In genomic region chr3:102169197-102169905, GRCm38 (mm10) we compare ENCODE assay signal across 8 mouse cellular contexts. TPM values are rescaled to one million over a fixed set of nuclear protein-coding genes. Genes with fewer than 3 reads are reported as not detected.
DNase-seq lines count a peak whose midpoint lies in the region; ATAC-seq lines count a peak whose summit lies in the region.

No protein-coding gene starts in this region.

- 0 out of 2 replicates have a peak, but pooled peaks cover 3% of the 10 kb centered on the region for H3K36me3 ChIP-seq in midbrain, embryonic 10.5 days
- no peaks in the 10 kb centered on the region for H3K36me3 ChIP-seq in midbrain, embryonic 11.5 days (ENCODE audit: control insufficient read depth, insufficient read depth, low read length)
- H3K36me3 ChIP-seq in forebrain, embryonic 14.5 days (ENCODE audit: control insufficient read depth, insufficient read depth, low read length) = no peaks in the 10 kb centered on the region
- peaks cover 4% of the 10 kb centered on the region; the same call in 1 of the 2 replicates for H3K36me3 ChIP-seq in heart, embryonic 16.5 days (ENCODE audit: control insufficient read depth, insufficient read depth)

- no peak for DNase-seq in midbrain, embryonic 10.5 days (ENCODE audit: low spot score)
- DNase-seq in midbrain, embryonic 11.5 days (ENCODE audit: low spot score, missing footprints) = no peak
- peak; percentile 97 for DNase-seq in forebrain, embryonic 14.5 days (ENCODE audit: low spot score)
- peak; percentile 95 for DNase-seq in layer of hippocampus, adult 11-12 months (ENCODE audit: low spot score)
- peak; percentile 87 to 92 for DNase-seq in lung, adult 18-20 months
- DNase-seq in right cerebral cortex, postnatal 10 days (ENCODE audit: low spot score in 2 of 2) = peak; percentile 97 to 98
- no peak for DNase-seq in thymus, postnatal 25 days

- H3K4me2 ChIP-seq in midbrain, embryonic 11.5 days = no peak overlapping the region
- H3K4me2 ChIP-seq in forebrain, embryonic 14.5 days (ENCODE audit: low read length) = no peak overlapping the region
- H3K4me2 ChIP-seq in heart, embryonic 16.5 days (ENCODE audit: low read depth, low read length) = no peak overlapping the region; the same call in 1 of the 2 replicates

- peaks cover 24% of the 10 kb centered on the region for H3K27me3 ChIP-seq in midbrain, embryonic 10.5 days (ENCODE audit: low read depth, poor library complexity, severe bottlenecking)
- peaks cover 3% of the 10 kb centered on the region; the same call in 1 of the 2 replicates for H3K27me3 ChIP-seq in midbrain, embryonic 11.5 days (ENCODE audit: control insufficient read depth, insufficient read depth, low read length)
- H3K27me3 ChIP-seq in forebrain, embryonic 14.5 days (replicated peaks; ENCODE audit: control insufficient read depth, insufficient read depth, low read length) = no peaks in the 10 kb centered on the region
- no peaks in the 10 kb centered on the region for H3K27me3 ChIP-seq in heart, embryonic 16.5 days (ENCODE audit: control insufficient read depth, insufficient read depth, low read length)

- H3K4me3 ChIP-seq in midbrain, embryonic 10.5 days = no peak overlapping the region
- no peak overlapping the region for H3K4me3 ChIP-seq in midbrain, embryonic 11.5 days (ENCODE audit: low read depth, low read length)
- H3K4me3 ChIP-seq in forebrain, embryonic 14.5 days (ENCODE audit: low read depth, low read length) = no peak overlapping the region
- no peak overlapping the region for H3K4me3 ChIP-seq in heart, embryonic 16.5 days (ENCODE audit: low read length)

- ATAC-seq in midbrain, embryonic 11.5 days (ENCODE audit: low FRiP score) = no peak
- peak; percentile 94 for ATAC-seq in forebrain, embryonic 14.5 days
- ATAC-seq in heart, embryonic 16.5 days (replicated peaks; ENCODE audit: extremely low read depth, insufficient read depth, low FRiP score) = peak; percentile 93

- H3K9me3 ChIP-seq in midbrain, embryonic 10.5 days (replicated peaks) = no peaks in the 10 kb centered on the region
- no peaks in the 10 kb centered on the region for H3K9me3 ChIP-seq in midbrain, embryonic 11.5 days (ENCODE audit: control insufficient read depth, low read length)
- no peaks in the 10 kb centered on the region for H3K9me3 ChIP-seq in forebrain, embryonic 14.5 days (replicated peaks; ENCODE audit: control insufficient read depth, low read length)
- H3K9me3 ChIP-seq in heart, embryonic 16.5 days (replicated peaks; ENCODE audit: control insufficient read depth, low read length) = no peaks in the 10 kb centered on the region

- H3K4me1 ChIP-seq in midbrain, embryonic 10.5 days = peaks cover 42% of the 10 kb centered on the region
- H3K4me1 ChIP-seq in midbrain, embryonic 11.5 days (ENCODE audit: control insufficient read depth, insufficient read depth, low read length) = peaks cover 7% of the 10 kb centered on the region
- H3K4me1 ChIP-seq in forebrain, embryonic 14.5 days (ENCODE audit: control insufficient read depth, insufficient read depth, low read length) = peaks cover 18% of the 10 kb centered on the region
- H3K4me1 ChIP-seq in heart, embryonic 16.5 days (ENCODE audit: control insufficient read depth, insufficient read depth, low read length) = peaks cover 58% of the 10 kb centered on the region

- H3K27ac ChIP-seq in midbrain, embryonic 10.5 days (replicated peaks) = 0 out of 2 replicates have a peak overlapping the region, but pooled peaks have one; percentile 6
- no peak overlapping the region for H3K27ac ChIP-seq in midbrain, embryonic 11.5 days (ENCODE audit: low read depth, low read length)
- H3K27ac ChIP-seq in forebrain, embryonic 14.5 days (ENCODE audit: low read depth, low read length) = peak overlapping the region; percentile 28; the same call in 1 of the 2 replicates
- H3K27ac ChIP-seq in heart, embryonic 16.5 days (ENCODE audit: low read length) = peak overlapping the region; percentile 77

- 90% methylated on average over 13 of the region's 13 CpGs for WGBS in midbrain, embryonic 10.5 days
- 89% methylated on average over 13 of the region's 13 CpGs for WGBS in midbrain, embryonic 11.5 days
- 17% methylated on average over 13 of the region's 13 CpGs for WGBS in forebrain, embryonic 14.5 days
- 6% methylated on average over 13 of the region's 13 CpGs for WGBS in heart, embryonic 16.5 days

- H3K9ac ChIP-seq in midbrain, embryonic 11.5 days (ENCODE audit: low read length) = no peak overlapping the region
- no peak overlapping the region for H3K9ac ChIP-seq in forebrain, embryonic 14.5 days (ENCODE audit: low read length)
- H3K9ac ChIP-seq in heart, embryonic 16.5 days (ENCODE audit: low read length) = peak overlapping the region; percentile 50

RNA-seq across cellular contexts. Expression of gene Vangl1, which starts 35.1 kb away (rescaled TPM):
- polyA plus RNA-seq in midbrain, embryonic 10.5 days (2016; fragmentation: Nextera tagmentation; extraction: Ambion mirVana) = 11.0 and 13.1 TPM in 2 replicates
- 9.3 and 10.2 TPM in 2 replicates for polyA plus RNA-seq in midbrain, embryonic 11.5 days (2014; fragmentation: Nextera tagmentation; extraction: Ambion mirVana)
- polyA plus RNA-seq in forebrain, embryonic 14.5 days (2014; fragmentation: Nextera tagmentation; extraction: Ambion mirVana) = 4.6 and 6.2 TPM in 2 replicates
- 22.9 and 25.3 TPM in 2 replicates for polyA plus RNA-seq in heart, embryonic 16.5 days (2015; fragmentation: Nextera tagmentation; extraction: Ambion mirVana)

Comparison
In these comparisons a context has a peak if more than half of its experiments do, and no peak if none do; other contexts are left out.
1. DNase-seq: peak in forebrain, embryonic 14.5 days (single experiment), layer of hippocampus, adult 11-12 months (single experiment), lung, adult 18-20 months (2 of 2) and right cerebral cortex, postnatal 10 days (2 of 2); none in midbrain, embryonic 10.5 days (single experiment), midbrain, embryonic 11.5 days (single experiment) and thymus, postnatal 25 days (single experiment).